Mouse (Mus musculus) forebrain, embryonic 16.5 days (tissue): ENCODE data around the gene Klhl35. TPM values are rescaled to one million over a fixed set of nuclear protein-coding genes. Genes with fewer than 3 reads are reported as not detected.

Experiments
- ATAC-seq: fragments of 200-750 bp; cut with Nextera tagmentation; 2 replicates; pipeline ENCODE4 v1.8.0; 2017; ENCODE audit warnings: mild to moderate bottlenecking, moderate library complexity
- H3K27ac ChIP-seq: fragments of 300-500 bp; sonication (generic); 2 replicates; pipeline ENCODE4 v1.5.1; 2014; ENCODE audit warnings: low read length, control low read depth
- H3K27me3 ChIP-seq: fragments of 300-500 bp; sonication (generic); replicated peaks from 2 replicates; pipeline ENCODE4 v1.6.1; 2014; ENCODE audit warnings: low read length; ENCODE audit not compliant: control insufficient read depth, insufficient read depth
- H3K36me3 ChIP-seq: fragments of 300-500 bp; sonication (generic); 2 replicates; pipeline ENCODE4 v1.6.1; 2014; ENCODE audit not compliant: control insufficient read depth, insufficient read depth
- H3K4me1 ChIP-seq: fragments of 300-500 bp; sonication (generic); replicated peaks from 2 replicates; pipeline ENCODE4 v1.6.1; 2014; ENCODE audit warnings: low read length; ENCODE audit not compliant: control insufficient read depth, insufficient read depth
- H3K4me2 ChIP-seq: fragments of 300-500 bp; sonication (generic); 2 replicates; pipeline ENCODE4 v1.6.1; 2014; ENCODE audit warnings: mild to moderate bottlenecking, low read length, control low read depth
- H3K4me3 ChIP-seq: fragments of 300-500 bp; sonication (generic); replicated peaks from 2 replicates; pipeline ENCODE4 v1.5.1; 2014; ENCODE audit warnings: mild to moderate bottlenecking, low read length, control low read depth
- H3K9ac ChIP-seq: fragments of 300-500 bp; sonication (generic); replicated peaks from 2 replicates; pipeline ENCODE4 v1.6.1; 2014; ENCODE audit warnings: low read depth, low read length, control low read depth
- H3K9me3 ChIP-seq: fragments of 300-500 bp; sonication (generic); 2 replicates; pipeline ENCODE4 v1.6.1; 2016; ENCODE audit warnings: low read length; ENCODE audit not compliant: control insufficient read depth
- WGBS: fragments of 180-500 bp; shearing (Covaris S2); extraction: QIAGEN DNeasy Blood & Tissue Kit; methylation state at CpG from one replicate; pipeline ENCODE4 v1.1.7; 2014; 5-methylcytosine and 5-hydroxymethylcytosine counted together
- polyA plus RNA-seq: library from polyadenylated mRNA; unstranded; fragments of >200 nt; fragmentation: Nextera tagmentation; extraction: Ambion mirVana; gene quantifications from 2 replicates; pipeline ENCODE4 v1.2.1, GENCODE M21; 2015

Gene Klhl35
- polyA plus RNA-seq, 1 experiment from 2014 or later: 3.8 TPM

DNA sequence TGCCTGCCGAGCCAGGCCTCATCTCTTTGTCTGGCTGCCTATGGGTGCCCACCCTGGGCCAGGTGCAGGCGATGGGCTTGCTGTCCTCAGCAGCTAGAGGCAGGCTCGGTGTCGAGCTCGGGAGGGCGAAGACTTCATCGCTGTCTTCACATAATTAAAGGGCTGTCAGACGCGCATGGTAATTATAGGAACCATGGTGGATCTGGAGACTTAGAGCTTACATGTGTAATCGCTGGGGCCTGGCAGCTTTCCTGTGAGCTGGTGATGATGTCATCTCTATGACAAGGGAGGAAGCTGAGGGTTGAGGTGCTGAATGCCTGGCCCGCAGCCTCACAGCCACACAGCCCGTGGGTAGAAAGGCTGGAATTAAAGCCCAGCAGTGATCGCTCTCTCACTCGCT is 33.6 kb upstream of the Klhl35 start:
- no peaks in the 10 kb centered on the region for H3K27me3 ChIP-seq
- no peak overlapping the region for H3K4me3 ChIP-seq
- H3K4me2 ChIP-seq: peak overlapping the region; percentile 12; the same call in 1 of the 2 replicates
- H3K36me3 ChIP-seq: no peaks in the 10 kb centered on the region
- peak overlapping the region; percentile 49 for H3K27ac ChIP-seq
- H3K9ac ChIP-seq: peak overlapping the region; percentile 46
- ATAC-seq: peak; percentile 75
- H3K9me3 ChIP-seq: no peaks in the 10 kb centered on the region
- WGBS: 22% methylated on average over 14 of the region's 14 CpGs
- peaks cover 22% of the 10 kb centered on the region for H3K4me1 ChIP-seq

DNA sequence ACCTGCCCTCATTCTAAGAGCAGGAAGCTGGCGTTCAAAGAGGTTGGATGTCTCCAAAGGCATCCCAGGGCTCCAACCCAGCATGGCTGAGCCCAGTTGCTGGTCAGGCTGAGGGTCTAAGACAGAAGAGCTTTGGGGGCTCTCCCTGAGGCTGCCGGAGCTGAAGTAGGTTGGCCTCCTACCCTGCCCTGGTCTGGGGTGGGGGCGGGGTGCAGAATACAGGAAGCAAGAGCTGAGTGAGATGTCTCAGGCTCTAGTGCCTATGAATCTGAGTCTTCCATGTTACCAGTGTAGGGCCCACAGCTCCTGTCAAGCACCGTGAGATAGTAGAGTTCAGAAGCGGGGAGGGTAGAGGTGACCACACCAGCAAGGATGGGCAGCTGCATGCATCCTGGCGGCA is 32.9 kb upstream of the Klhl35 start:
- Histone ChIP-seq H3K4me3 (no peak overlapping the region), H3K9me3 (no peaks in the 10 kb centered on the region), H3K4me2 (no peak overlapping the region), H3K9ac (peak overlapping the region; percentile 46; the same call in 1 of the 2 replicates), H3K36me3 (no peaks in the 10 kb centered on the region), H3K4me1 (peaks cover 22% of the 10 kb centered on the region), H3K27me3 (no peaks in the 10 kb centered on the region), H3K27ac (peak overlapping the region; percentile 49)
- WGBS: 94% methylated on average over 6 of the region's 6 CpGs
- 0 out of 2 replicates have a peak, but pooled peaks have one; percentile 1 for ATAC-seq

GRCm38 (mm10) chr7:99434672-99435250 is 31.0 kb upstream of the Klhl35 start:
- Histone ChIP-seq H3K4me1 (peaks cover 15% of the 10 kb centered on the region), H3K9me3 (no peaks in the 10 kb centered on the region), H3K27me3 (no peaks in the 10 kb centered on the region), H3K4me3 (no peak overlapping the region), H3K36me3 (no peaks in the 10 kb centered on the region), H3K27ac (no peak overlapping the region), H3K4me2 (no peak overlapping the region), H3K9ac (no peak overlapping the region)
- no peak for ATAC-seq
- WGBS: 11% methylated on average over 12 of the region's 12 CpGs

DNA sequence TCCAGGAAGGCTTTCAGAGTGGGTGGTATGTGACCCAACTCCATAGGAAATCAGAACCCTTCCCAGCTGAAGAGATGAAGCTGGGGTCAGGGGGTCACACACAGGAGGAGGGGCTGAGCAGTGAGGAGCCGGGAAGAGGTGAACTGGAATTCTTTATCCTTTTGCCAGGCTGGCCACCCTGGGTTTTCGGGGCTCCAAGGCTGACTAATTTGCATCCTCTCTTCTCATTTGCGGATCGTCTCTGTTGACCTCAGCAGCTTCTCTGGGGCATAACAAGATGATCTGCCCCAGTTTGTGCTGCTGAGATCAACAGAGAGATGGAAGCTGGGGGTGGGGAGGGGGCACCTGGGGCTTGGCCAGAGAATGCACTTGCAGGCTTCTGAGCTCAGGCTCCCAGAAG is 29.3 kb upstream of the Klhl35 start:
- H3K4me2 ChIP-seq: no peak overlapping the region
- ATAC-seq: no peak
- no peaks in the 10 kb centered on the region for H3K36me3 ChIP-seq
- H3K9ac ChIP-seq: no peak overlapping the region
- no peaks in the 10 kb centered on the region for H3K27me3 ChIP-seq
- H3K4me3 ChIP-seq: no peak overlapping the region
- no peak overlapping the region for H3K27ac ChIP-seq
- H3K9me3 ChIP-seq: no peaks in the 10 kb centered on the region
- H3K4me1 ChIP-seq: peaks cover 15% of the 10 kb centered on the region
- 17% methylated on average over 4 of the region's 4 CpGs for WGBS

- H3K27me3 ChIP-seq: no peaks in the 10 kb centered on the region
- H3K4me3 ChIP-seq: no peak overlapping the region
- H3K9ac ChIP-seq: no peak overlapping the region
- H3K4me1 ChIP-seq: peaks cover 5% of the 10 kb centered on the region; the same call in 1 of the 2 replicates
- H3K4me2 ChIP-seq: no peak overlapping the region
- no peak overlapping the region for H3K27ac ChIP-seq
- H3K9me3 ChIP-seq: no peaks in the 10 kb centered on the region
- H3K36me3 ChIP-seq: no peaks in the 10 kb centered on the region
- ATAC-seq: no peak
- 68% methylated on average over 10 of the region's 10 CpGs for WGBS
These were observed 26.9 kb upstream of the Klhl35 start for GRCm38 (mm10) chr7:99438881-99439280.

DNA sequence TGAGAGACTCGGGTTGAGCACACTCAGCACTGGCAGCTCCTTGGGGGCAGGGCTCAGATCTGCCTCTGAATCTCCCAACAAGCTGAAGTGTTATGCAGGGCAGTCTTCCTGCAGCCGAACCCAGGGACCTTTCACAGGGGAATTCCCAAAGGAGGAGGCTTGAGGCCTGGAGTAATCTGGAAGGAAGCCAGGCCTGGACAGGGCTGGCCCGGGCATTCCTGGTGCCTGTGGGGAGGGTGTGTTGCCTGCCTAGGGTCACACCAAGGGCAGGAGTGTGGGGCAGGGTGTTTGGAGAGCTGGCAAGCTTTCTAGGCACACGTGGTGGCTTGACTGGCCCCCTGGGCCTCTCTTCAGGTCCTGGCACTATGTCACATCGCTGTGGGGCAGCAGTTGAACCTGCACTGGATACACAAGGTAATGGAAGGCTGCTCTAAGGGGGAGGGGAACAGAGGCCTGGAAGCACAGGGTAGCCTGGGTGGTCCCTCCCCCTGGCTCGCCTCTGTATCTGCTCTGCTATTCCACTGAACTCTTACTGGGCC is 24.2 kb upstream of the Klhl35 start:
- ATAC-seq: peak; percentile 24; the same call in 1 of the 2 replicates
- WGBS: 22% methylated on average over 6 of the region's 6 CpGs

GRCm38 (mm10) chr7:99443164-99443563 is 22.6 kb upstream of the Klhl35 start:
- Histone ChIP-seq H3K9ac (no peak overlapping the region), H3K4me1 (peaks cover 5% of the 10 kb centered on the region; the same call in 1 of the 2 replicates), H3K9me3 (no peaks in the 10 kb centered on the region), H3K36me3 (no peaks in the 10 kb centered on the region), H3K4me2 (no peak overlapping the region), H3K27me3 (no peaks in the 10 kb centered on the region), H3K4me3 (no peak overlapping the region), H3K27ac (no peak overlapping the region)
- ATAC-seq: no peak
- WGBS: 73% methylated on average over 5 of the region's 5 CpGs

More for the DNA sequence above, 24.2 kb upstream of the Klhl35 start:
- Histone ChIP-seq H3K4me2 (no peak overlapping the region), H3K4me1 (peaks cover 5% of the 10 kb centered on the region; the same call in 1 of the 2 replicates), H3K27me3 (no peaks in the 10 kb centered on the region), H3K36me3 (no peaks in the 10 kb centered on the region), H3K9ac (no peak overlapping the region), H3K4me3 (no peak overlapping the region), H3K27ac (no peak overlapping the region), H3K9me3 (no peaks in the 10 kb centered on the region)

GRCm38 (mm10) chr7:99444012-99444411 is 21.8 kb upstream of the Klhl35 start:
- no peaks in the 10 kb centered on the region for H3K27me3 ChIP-seq
- no peaks in the 10 kb centered on the region for H3K9me3 ChIP-seq
- no peak overlapping the region for H3K4me2 ChIP-seq
- no peak overlapping the region for H3K27ac ChIP-seq
- H3K36me3 ChIP-seq: no peaks in the 10 kb centered on the region
- H3K4me3 ChIP-seq: no peak overlapping the region
- no peak for ATAC-seq
- WGBS: 68% methylated on average over 6 of the region's 6 CpGs
- H3K4me1 ChIP-seq: peaks cover 7% of the 10 kb centered on the region; the same call in 1 of the 2 replicates
- H3K9ac ChIP-seq: no peak overlapping the region

DNA sequence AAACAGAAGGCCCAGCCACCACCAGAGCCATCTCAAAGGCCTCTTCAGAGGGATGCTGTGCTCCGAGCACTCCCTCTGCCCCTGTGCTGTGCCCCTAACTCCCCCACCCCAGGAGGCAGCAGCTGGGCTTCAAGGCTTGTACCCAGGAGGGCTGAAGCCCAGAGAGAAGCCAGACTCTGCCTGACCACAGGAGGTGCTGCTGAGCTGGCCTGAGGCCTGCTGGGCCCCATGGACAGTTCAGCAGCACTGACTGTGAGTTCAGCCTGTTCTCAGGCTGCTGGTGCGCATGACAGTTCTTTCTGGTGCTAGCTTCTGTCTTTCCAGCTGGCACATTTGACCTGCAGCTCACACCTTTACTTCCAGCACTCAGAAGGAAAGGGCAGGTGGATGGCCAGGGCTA is 20.0 kb upstream of the Klhl35 start:
- Histone ChIP-seq H3K4me3 (no peak overlapping the region), H3K9ac (no peak overlapping the region), H3K4me2 (no peak overlapping the region), H3K36me3 (no peaks in the 10 kb centered on the region), H3K27ac (no peak overlapping the region), H3K4me1 (peaks cover 23% of the 10 kb centered on the region), H3K27me3 (no peaks in the 10 kb centered on the region), H3K9me3 (no peaks in the 10 kb centered on the region)
- 65% methylated on average over 2 of the region's 2 CpGs for WGBS
- ATAC-seq: no peak
